ENCODE assay signal across 8 mouse cellular contexts in the genomic region with DNA sequence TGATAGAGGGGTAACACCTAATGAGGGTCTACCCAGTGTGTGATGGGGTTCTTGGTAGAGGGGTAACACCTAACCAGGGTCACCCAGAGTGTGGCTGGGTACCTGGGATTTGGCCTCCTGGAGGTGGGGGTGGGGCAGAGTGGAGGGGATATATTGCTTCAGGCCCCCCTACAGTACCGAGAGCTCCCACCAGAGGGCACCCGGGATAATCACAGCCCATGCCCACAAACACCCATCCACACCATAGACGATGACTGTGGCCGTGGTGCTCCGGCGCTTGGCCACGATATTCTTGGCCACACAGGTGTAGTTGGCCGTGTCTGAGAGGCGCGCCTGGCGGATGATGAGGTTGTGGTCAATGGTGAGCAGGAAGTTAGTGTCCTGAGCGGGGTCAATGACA. TPM values are rescaled to one million over a fixed set of nuclear protein-coding genes. Genes with fewer than 3 reads are reported as not detected.
DNase-seq lines count a peak whose midpoint lies in the region; ATAC-seq and TF ChIP-seq lines count a peak whose summit lies in the region.

No protein-coding gene starts in this region.

- no peak overlapping the region for H3K27ac ChIP-seq in kidney, adult 2 months (ENCODE audit: insufficient read depth, low read depth, low read length)
- H3K27ac ChIP-seq in hindbrain, postnatal 0 days: no peak overlapping the region
- no peak overlapping the region for H3K27ac ChIP-seq in liver, postnatal 0 days (ENCODE audit: low read depth)

- H3K36me3 ChIP-seq in kidney, adult 2 months (ENCODE audit: control insufficient read depth, insufficient read depth, low read length): no peaks in the 10 kb centered on the region
- H3K36me3 ChIP-seq in hindbrain, postnatal 0 days (ENCODE audit: insufficient read depth, low read length): no peaks in the 10 kb centered on the region
- no peaks in the 10 kb centered on the region for H3K36me3 ChIP-seq in liver, postnatal 0 days (replicated peaks; ENCODE audit: insufficient read depth, low read length)

- no peak for TF ChIP-seq POLR2A in kidney, adult 2 months (IDR thresholded peaks at IDR 0.05; ENCODE audit: low read depth, low read length)

- peak; percentile 44 for ATAC-seq in hindbrain, postnatal 0 days
- ATAC-seq in liver, postnatal 0 days: no peak

- H3K9me3 ChIP-seq in hindbrain, postnatal 0 days (ENCODE audit: low read length): no peaks in the 10 kb centered on the region
- no peaks in the 10 kb centered on the region for H3K9me3 ChIP-seq in liver, postnatal 0 days (ENCODE audit: low read length)

- peak; percentile 46; the same call in 1 of the 2 replicates for TF ChIP-seq CTCF in kidney, adult 2 months (conservative IDR thresholded peaks at IDR 0.05; ENCODE audit: insufficient read depth, insufficient read length, low read depth, low read length)
- peak; percentile 87 for TF ChIP-seq CTCF in hindbrain, postnatal 0 days (IDR thresholded peaks at IDR 0.05; ENCODE audit: low read depth)
- TF ChIP-seq CTCF in liver, postnatal 0 days (IDR thresholded peaks at IDR 0.05; ENCODE audit: low read depth): peak; percentile 67

- H3K27me3 ChIP-seq in kidney, adult 2 months (replicated peaks; ENCODE audit: control insufficient read depth, insufficient read depth, low read length): no peaks in the 10 kb centered on the region
- H3K27me3 ChIP-seq in hindbrain, postnatal 0 days (ENCODE audit: insufficient read depth, low read length): no peaks in the 10 kb centered on the region; the same call in 1 of the 2 replicates
- no peaks in the 10 kb centered on the region for H3K27me3 ChIP-seq in liver, postnatal 0 days (ENCODE audit: insufficient read depth, low read length)

- DNase-seq in kidney, adult 2 months: peak; percentile 33
- no peak for DNase-seq in kidney, adult 11 months
- peak; percentile 46 for DNase-seq in Muller cell, postnatal 12 days (ENCODE audit: inconsistent ontology term)
- DNase-seq in embryo, embryonic 10.5 days (ENCODE audit: low spot score): peak; percentile 65
- peak; percentile 70 for DNase-seq in hindbrain, postnatal 0 days (ENCODE audit: low spot score)
- DNase-seq in liver, postnatal 0 days: peak; percentile 53
- peak; percentile 40 to 62 for DNase-seq in right cerebral cortex, postnatal 10 days (ENCODE audit: low spot score in 2 of 2)
- no peak for DNase-seq in spleen, adult 12 weeks (ENCODE audit: low spot score)

- H3K4me2 ChIP-seq in hindbrain, postnatal 0 days (ENCODE audit: low read depth, low read length): no peak overlapping the region
- no peak overlapping the region for H3K4me2 ChIP-seq in liver, postnatal 0 days (ENCODE audit: low read depth, low read length)

- H3K4me1 ChIP-seq in kidney, adult 2 months (ENCODE audit: control insufficient read depth, insufficient read depth, low read length): no peaks in the 10 kb centered on the region
- H3K4me1 ChIP-seq in hindbrain, postnatal 0 days (ENCODE audit: insufficient read depth, low read length): no peaks in the 10 kb centered on the region
- H3K4me1 ChIP-seq in liver, postnatal 0 days (ENCODE audit: insufficient read depth): no peaks in the 10 kb centered on the region

- H3K9ac ChIP-seq in hindbrain, postnatal 0 days (replicated peaks; ENCODE audit: low read length): no peak overlapping the region
- no peak overlapping the region for H3K9ac ChIP-seq in liver, postnatal 0 days (replicated peaks)

- 52% methylated on average over 12 of the region's 12 CpGs for WGBS in kidney, adult 2 months
- 67% methylated on average over 12 of the region's 12 CpGs for WGBS in hindbrain, postnatal 0 days
- 65% methylated on average over 12 of the region's 12 CpGs for WGBS in liver, postnatal 0 days (ENCODE audit: insufficient replicate concordance)

- no peak for TF ChIP-seq EP300 in liver, postnatal 0 days (IDR thresholded peaks at IDR 0.05; ENCODE audit: low read depth)

- no peak overlapping the region for H3K4me3 ChIP-seq in kidney, adult 2 months (ENCODE audit: insufficient read depth, low read depth, low read length)
- H3K4me3 ChIP-seq in hindbrain, postnatal 0 days (ENCODE audit: low read length): no peak overlapping the region
- no peak overlapping the region for H3K4me3 ChIP-seq in liver, postnatal 0 days (ENCODE audit: low read depth, low read length)

RNA-seq across cellular contexts. Expression of gene Slc29a3, which starts 25.9 kb away (rescaled TPM):
- polyA plus RNA-seq in kidney, adult 2 months (2012; rRNA removed): 38.6 and 43.5 TPM in 2 replicates
- total RNA-seq in hindbrain, postnatal 0 days (2014; rRNA removed): 8.5 and 10.0 TPM in 2 replicates
- 9.1 and 9.3 TPM in 2 replicates for polyA plus RNA-seq in hindbrain, postnatal 0 days (2015; fragmentation: Nextera tagmentation; extraction: Ambion mirVana)
- 3.4 and 3.9 TPM in 2 replicates for polyA plus RNA-seq in liver, postnatal 0 days (2015; fragmentation: Nextera tagmentation; extraction: Ambion mirVana)

RNA-seq across cellular contexts. Expression of gene Unc5b, which starts 52.8 kb away (rescaled TPM):
- polyA plus RNA-seq in kidney, adult 2 months (2012; rRNA removed): 6.1 and 6.2 TPM in 2 replicates
- total RNA-seq in hindbrain, postnatal 0 days (2014; rRNA removed): 25.7 and 27.3 TPM in 2 replicates
- polyA plus RNA-seq in hindbrain, postnatal 0 days (2015; fragmentation: Nextera tagmentation; extraction: Ambion mirVana): 1.8 TPM in 2 replicates
- polyA plus RNA-seq in liver, postnatal 0 days (2015; fragmentation: Nextera tagmentation; extraction: Ambion mirVana): 0.39 and 0.40 TPM in 2 replicates

Comparison
In these comparisons a context has a peak if more than half of its experiments do, and no peak if none do; other contexts are left out.
1. DNase-seq: peak in kidney, adult 2 months (single experiment), Muller cell, postnatal 12 days (single experiment), embryo, embryonic 10.5 days (single experiment), hindbrain, postnatal 0 days (single experiment), liver, postnatal 0 days (single experiment) and right cerebral cortex, postnatal 10 days (2 of 2); none in kidney, adult 11 months (single experiment) and spleen, adult 12 weeks (single experiment).
2. Peak in every context shown above with its lines, with median percentiles within 50 percentile points of each other: CTCF ChIP-seq.